Mouse (Mus musculus): Measurements from ENCODE around the gene 1700123L14Rik. TPM values are rescaled to one million over a fixed set of nuclear protein-coding genes. Genes with fewer than 3 reads are reported as not detected.
"Not testable (repeated sequence)": the region's sequence is repeated elsewhere in the genome, so short reads cannot be mapped to it uniquely, and the experiment has no call there.

The 1700123L14Rik gene
- polyA plus RNA-seq (2016; fragmentation: Nextera tagmentation; extraction: Ambion mirVana), result not detected in 2 replicates

GRCm38 (mm10) chr6:96165818-96166379 lies at the start of gene 1700123L14Rik:
Gene 1700123L14Rik, minus strand, starts transcription at chr6:96166243.
- Histone ChIP-seq H3K27ac (no peak within 1 kb of the TSS), H3K36me3 (no peaks in the 10 kb centered on the region), H3K4me1 (replicated peaks) (no peaks in the 10 kb centered on the region), H3K27me3 (ENCODE audit: insufficient read depth, poor library complexity, severe bottlenecking) (no peaks in the 10 kb centered on the region), H3K4me3 (no peak within 1 kb of the TSS), H3K9me3 (no peaks in the 10 kb centered on the region)
- DNase-seq (ENCODE audit: low spot score), result no peak
- WGBS, result 84% methylated on average over 18 of the region's 18 CpGs

- no peak for DNase-seq (ENCODE audit: low spot score)
- Histone ChIP-seq H3K27me3 (ENCODE audit: insufficient read depth, poor library complexity, severe bottlenecking) (no peaks in the 10 kb centered on the region), H3K36me3 (no peaks in the 10 kb centered on the region), H3K4me3 (no peak overlapping the region), H3K4me1 (replicated peaks) (no peaks in the 10 kb centered on the region), H3K27ac (no peak overlapping the region), H3K9me3 (no peaks in the 10 kb centered on the region)
- WGBS, result 97% methylated on average over 2 of the region's 2 CpGs
Observed at GRCm38 (mm10) chr6:96205395-96205794, 39.4 kb upstream of the 1700123L14Rik start.

- H3K27me3 ChIP-seq (ENCODE audit: insufficient read depth, poor library complexity, severe bottlenecking); H3K4me1 ChIP-seq (replicated peaks); H3K9me3 ChIP-seq; H3K4me3 ChIP-seq; H3K36me3 ChIP-seq; H3K27ac ChIP-seq; DNase-seq (ENCODE audit: low spot score): not testable (repeated sequence)
- 95% methylated on average over 2 of the region's 2 CpGs for WGBS
Observed at GRCm38 (mm10) chr6:96198991-96199390, 32.9 kb upstream of the 1700123L14Rik start.

- Histone ChIP-seq H3K4me1 (replicated peaks) (no peaks in the 10 kb centered on the region), H3K9me3 (no peaks in the 10 kb centered on the region), H3K27me3 (ENCODE audit: insufficient read depth, poor library complexity, severe bottlenecking) (no peaks in the 10 kb centered on the region), H3K36me3 (no peaks in the 10 kb centered on the region), H3K4me3 (no peak overlapping the region), H3K27ac (no peak overlapping the region)
- no peak for DNase-seq (ENCODE audit: low spot score)
- 75% methylated on average over 2 of the region's 2 CpGs for WGBS
Observed at GRCm38 (mm10) chr6:96186517-96186916, 20.5 kb upstream of the 1700123L14Rik start.

GRCm38 (mm10) chr6:96183392-96183791 lies 17.3 kb upstream of the 1700123L14Rik start:
- no peak overlapping the region for H3K4me3 ChIP-seq
- H3K27me3 ChIP-seq (ENCODE audit: insufficient read depth, poor library complexity, severe bottlenecking), result no peaks in the 10 kb centered on the region
- H3K27ac ChIP-seq, result no peak overlapping the region
- H3K9me3 ChIP-seq, result no peaks in the 10 kb centered on the region
- no peak for DNase-seq (ENCODE audit: low spot score)
- no peaks in the 10 kb centered on the region for H3K36me3 ChIP-seq
- no peaks in the 10 kb centered on the region for H3K4me1 ChIP-seq (replicated peaks)
- WGBS, result 80% methylated on average over 4 of the region's 4 CpGs

- no peaks in the 10 kb centered on the region for H3K36me3 ChIP-seq
Observed at GRCm38 (mm10) chr6:96178530-96178929, 12.5 kb upstream of the 1700123L14Rik start.

GRCm38 (mm10) chr6:96173681-96174080 lies 7.6 kb upstream of the 1700123L14Rik start:
- 89% methylated on average over 3 of the region's 3 CpGs for WGBS
- Histone ChIP-seq H3K27me3 (ENCODE audit: insufficient read depth, poor library complexity, severe bottlenecking) (no peaks in the 10 kb centered on the region), H3K36me3 (no peaks in the 10 kb centered on the region), H3K4me3 (no peak overlapping the region), H3K27ac (no peak overlapping the region), H3K9me3 (no peaks in the 10 kb centered on the region), H3K4me1 (replicated peaks) (no peaks in the 10 kb centered on the region)
- DNase-seq (ENCODE audit: low spot score), result no peak

More at GRCm38 (mm10) chr6:96178530-96178929, 12.5 kb upstream of the 1700123L14Rik start:
- H3K27me3 ChIP-seq (ENCODE audit: insufficient read depth, poor library complexity, severe bottlenecking), result no peaks in the 10 kb centered on the region
- no peak for DNase-seq (ENCODE audit: low spot score)
- no peaks in the 10 kb centered on the region for H3K9me3 ChIP-seq
- no peaks in the 10 kb centered on the region for H3K4me1 ChIP-seq (replicated peaks)
- H3K4me3 ChIP-seq, result no peak overlapping the region
- H3K27ac ChIP-seq, result no peak overlapping the region

- Histone ChIP-seq H3K27me3 (ENCODE audit: insufficient read depth, poor library complexity, severe bottlenecking) (no peaks in the 10 kb centered on the region), H3K36me3 (no peaks in the 10 kb centered on the region), H3K27ac (no peak overlapping the region), H3K9me3 (no peaks in the 10 kb centered on the region), H3K4me3 (no peak overlapping the region), H3K4me1 (replicated peaks) (no peaks in the 10 kb centered on the region)
- no peak for DNase-seq (ENCODE audit: low spot score)
Observed at GRCm38 (mm10) chr6:96167031-96167430, 988 bp upstream of the 1700123L14Rik start.

- Histone ChIP-seq H3K4me1 (replicated peaks) (no peaks in the 10 kb centered on the region), H3K9me3 (no peaks in the 10 kb centered on the region), H3K36me3 (no peaks in the 10 kb centered on the region), H3K4me3 (no peak overlapping the region), H3K27me3 (ENCODE audit: insufficient read depth, poor library complexity, severe bottlenecking) (no peaks in the 10 kb centered on the region), H3K27ac (no peak overlapping the region)
- DNase-seq (ENCODE audit: low spot score), result no peak
- 90% methylated on average over 13 of the region's 13 CpGs for WGBS
Observed at GRCm38 (mm10) chr6:96165403-96165802, 640 bp downstream of the 1700123L14Rik start.

- H3K27me3 ChIP-seq (ENCODE audit: insufficient read depth, poor library complexity, severe bottlenecking), result no peaks in the 10 kb centered on the region
- 98% methylated on average over 1 of the region's 1 CpGs for WGBS
- no peak overlapping the region for H3K27ac ChIP-seq
- H3K4me1 ChIP-seq (replicated peaks), result no peaks in the 10 kb centered on the region
- H3K36me3 ChIP-seq, result no peaks in the 10 kb centered on the region
- H3K9me3 ChIP-seq, result no peaks in the 10 kb centered on the region
- DNase-seq (ENCODE audit: low spot score), result no peak
- H3K4me3 ChIP-seq, result no peak overlapping the region
Observed at GRCm38 (mm10) chr6:96143326-96143725, 22.7 kb downstream of the 1700123L14Rik start.

GRCm38 (mm10) chr6:96116534-96117272 lies 49.3 kb downstream of the 1700123L14Rik start:
- Histone ChIP-seq H3K4me1 (replicated peaks) (peaks cover 29% of the 10 kb centered on the region), H3K27me3 (ENCODE audit: insufficient read depth, poor library complexity, severe bottlenecking) (peaks cover 9% of the 10 kb centered on the region), H3K36me3 (no peaks in the 10 kb centered on the region), H3K9me3 (no peaks in the 10 kb centered on the region), H3K4me3 (peak overlapping the region; percentile 60), H3K27ac (peak overlapping the region; percentile 83)
- 2% methylated on average over 32 of the region's 32 CpGs for WGBS
- peak; percentile 64 for DNase-seq (ENCODE audit: low spot score)

- H3K36me3 ChIP-seq, result no peaks in the 10 kb centered on the region
- H3K9me3 ChIP-seq, result no peaks in the 10 kb centered on the region
- H3K4me1 ChIP-seq (replicated peaks), result peaks cover 29% of the 10 kb centered on the region
- H3K4me3 ChIP-seq, result peak overlapping the region; percentile 60
- WGBS, result 15% methylated on average over 6 of the region's 6 CpGs
- peaks cover 9% of the 10 kb centered on the region for H3K27me3 ChIP-seq (ENCODE audit: insufficient read depth, poor library complexity, severe bottlenecking)
- peak overlapping the region; percentile 83 for H3K27ac ChIP-seq
- no peak for DNase-seq (ENCODE audit: low spot score)
Observed at GRCm38 (mm10) chr6:96116148-96116533, 49.9 kb downstream of the 1700123L14Rik start.
